Mouse (Mus musculus): Measurements from ENCODE around the gene Fam19a3.

GRCm38 (mm10) chr3:104793871-104794828 lies 12.5 kb upstream of the Fam19a3 start:
- TF ChIP-seq POLR2A (IDR thresholded peaks at IDR 0.05; ENCODE audit: insufficient read length, low read depth) (peak; percentile 47), TCF12 (IDR thresholded peaks at IDR 0.05; ENCODE audit: insufficient read depth, poor library complexity, severe bottlenecking) (no peak)
